Mouse (Mus musculus): ENCODE data around the gene Ift52. TPM values are rescaled to one million over a fixed set of nuclear protein-coding genes. Genes with fewer than 3 reads are reported as not detected.

Ift52 gene
- polyA plus RNA-seq, 1 experiment from 2014 or later: 41.0 TPM

DNA sequence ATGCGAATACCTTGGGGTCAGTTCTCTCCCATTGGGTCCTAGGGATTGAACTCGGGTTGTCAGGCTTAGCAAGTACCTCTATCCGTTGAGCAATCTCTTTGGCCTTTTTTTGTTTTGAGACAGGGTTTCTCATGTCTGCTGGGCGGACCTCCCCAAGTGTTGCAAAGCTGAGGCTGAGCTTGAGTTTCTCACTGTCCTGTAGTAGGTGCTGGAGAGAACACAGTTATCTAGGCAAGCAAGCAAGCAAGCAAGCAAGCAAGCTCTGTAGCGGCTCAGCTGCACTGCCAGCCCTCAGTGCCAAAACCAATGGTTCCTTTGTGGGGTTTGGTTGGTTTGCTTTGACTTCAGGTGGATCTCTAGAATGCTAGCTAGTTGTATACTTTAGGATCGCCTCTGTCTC is 43.5 kb downstream of the Ift52 start:
- Histone ChIP-seq H3K27me3 (ENCODE audit: control insufficient read depth, insufficient read depth, low read depth, low read length) (no peaks in the 10 kb centered on the region), H3K4me2 (ENCODE audit: low read length) (no peak overlapping the region), H3K27ac (ENCODE audit: low read length) (no peak overlapping the region), H3K4me3 (ENCODE audit: low read depth, low read length) (no peak overlapping the region), H3K36me3 (ENCODE audit: control insufficient read depth, insufficient read depth, low read length) (no peaks in the 10 kb centered on the region), H3K9ac (ENCODE audit: low read depth, low read length) (no peak overlapping the region), H3K4me1 (ENCODE audit: control insufficient read depth, insufficient read depth, low read length) (no peaks in the 10 kb centered on the region), H3K9me3 (replicated peaks; ENCODE audit: control insufficient read depth, low read length, poor library complexity, severe bottlenecking) (no peaks in the 10 kb centered on the region)
- ATAC-seq: no peak
- WGBS: 80% methylated on average over 6 of the region's 6 CpGs

- Histone ChIP-seq H3K4me3 (ENCODE audit: low read depth, low read length) (no peak overlapping the region), H3K4me2 (ENCODE audit: low read length) (no peak overlapping the region), H3K9ac (ENCODE audit: low read depth, low read length) (no peak overlapping the region), H3K36me3 (ENCODE audit: control insufficient read depth, insufficient read depth, low read length) (no peaks in the 10 kb centered on the region), H3K27me3 (ENCODE audit: control insufficient read depth, insufficient read depth, low read depth, low read length) (no peaks in the 10 kb centered on the region), H3K4me1 (ENCODE audit: control insufficient read depth, insufficient read depth, low read length) (no peaks in the 10 kb centered on the region), H3K27ac (ENCODE audit: low read length) (no peak overlapping the region), H3K9me3 (replicated peaks; ENCODE audit: control insufficient read depth, low read length, poor library complexity, severe bottlenecking) (no peaks in the 10 kb centered on the region)
- ATAC-seq: no peak
- 82% methylated on average over 8 of the region's 8 CpGs for WGBS
Observed at GRCm38 (mm10) chr2:163061203-163062118, 44.3 kb downstream of the Ift52 start.

DNA sequence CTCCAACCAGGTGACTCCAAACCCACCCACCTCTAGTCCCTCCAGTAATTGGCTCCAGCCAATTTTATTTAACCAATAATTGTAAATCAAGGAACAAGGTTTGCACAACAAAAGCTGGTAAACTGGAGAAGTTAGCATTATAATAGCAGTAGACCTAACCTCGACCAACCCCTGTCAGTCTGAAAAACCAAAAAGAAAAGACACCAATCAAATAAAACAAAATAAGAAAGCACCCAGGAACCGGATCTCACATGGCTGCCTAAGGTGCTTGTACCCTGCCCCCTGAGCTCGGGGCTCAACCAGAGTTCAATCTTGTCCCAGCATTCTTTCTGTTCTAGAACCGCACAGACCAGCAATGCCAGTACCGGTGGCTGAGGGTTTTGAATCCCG is 45.0 kb downstream of the Ift52 start:
- WGBS: 75% methylated on average over 6 of the region's 6 CpGs
- ATAC-seq: no peak

GRCm38 (mm10) chr2:163066326-163066725 is 49.2 kb downstream of the Ift52 start:
- WGBS: 92% methylated on average over 6 of the region's 6 CpGs
- Histone ChIP-seq H3K27me3 (ENCODE audit: control insufficient read depth, insufficient read depth, low read depth, low read length) (no peaks in the 10 kb centered on the region), H3K36me3 (ENCODE audit: control insufficient read depth, insufficient read depth, low read length) (no peaks in the 10 kb centered on the region), H3K4me1 (ENCODE audit: control insufficient read depth, insufficient read depth, low read length) (no peaks in the 10 kb centered on the region), H3K9ac (ENCODE audit: low read depth, low read length) (no peak overlapping the region), H3K27ac (ENCODE audit: low read length) (no peak overlapping the region), H3K4me3 (ENCODE audit: low read depth, low read length) (no peak overlapping the region), H3K4me2 (ENCODE audit: low read length) (no peak overlapping the region), H3K9me3 (replicated peaks; ENCODE audit: control insufficient read depth, low read length, poor library complexity, severe bottlenecking) (no peaks in the 10 kb centered on the region)
- ATAC-seq: no peak

More for the DNA sequence above, 45.0 kb downstream of the Ift52 start:
- Histone ChIP-seq H3K27me3 (ENCODE audit: control insufficient read depth, insufficient read depth, low read depth, low read length) (no peaks in the 10 kb centered on the region), H3K9me3 (replicated peaks; ENCODE audit: control insufficient read depth, low read length, poor library complexity, severe bottlenecking) (no peaks in the 10 kb centered on the region), H3K36me3 (ENCODE audit: control insufficient read depth, insufficient read depth, low read length) (no peaks in the 10 kb centered on the region), H3K27ac (ENCODE audit: low read length) (no peak overlapping the region), H3K4me2 (ENCODE audit: low read length) (no peak overlapping the region), H3K4me1 (ENCODE audit: control insufficient read depth, insufficient read depth, low read length) (no peaks in the 10 kb centered on the region), H3K9ac (ENCODE audit: low read depth, low read length) (no peak overlapping the region), H3K4me3 (ENCODE audit: low read depth, low read length) (no peak overlapping the region)

- H3K27me3 ChIP-seq (ENCODE audit: control insufficient read depth, insufficient read depth, low read depth, low read length): no peaks in the 10 kb centered on the region
- H3K9ac ChIP-seq (ENCODE audit: low read depth, low read length): no peak overlapping the region
- no peak overlapping the region for H3K27ac ChIP-seq (ENCODE audit: low read length)
- H3K9me3 ChIP-seq (replicated peaks; ENCODE audit: control insufficient read depth, low read length, poor library complexity, severe bottlenecking): no peaks in the 10 kb centered on the region
- H3K4me1 ChIP-seq (ENCODE audit: control insufficient read depth, insufficient read depth, low read length): no peaks in the 10 kb centered on the region
- 89% methylated on average over 1 of the region's 1 CpGs for WGBS
- no peaks in the 10 kb centered on the region for H3K36me3 ChIP-seq (ENCODE audit: control insufficient read depth, insufficient read depth, low read length)
- H3K4me2 ChIP-seq (ENCODE audit: low read length): no peak overlapping the region
- ATAC-seq: no peak
- H3K4me3 ChIP-seq (ENCODE audit: low read depth, low read length): no peak overlapping the region
Observed at GRCm38 (mm10) chr2:163067233-163067632, 50.1 kb downstream of the Ift52 start.

DNA sequence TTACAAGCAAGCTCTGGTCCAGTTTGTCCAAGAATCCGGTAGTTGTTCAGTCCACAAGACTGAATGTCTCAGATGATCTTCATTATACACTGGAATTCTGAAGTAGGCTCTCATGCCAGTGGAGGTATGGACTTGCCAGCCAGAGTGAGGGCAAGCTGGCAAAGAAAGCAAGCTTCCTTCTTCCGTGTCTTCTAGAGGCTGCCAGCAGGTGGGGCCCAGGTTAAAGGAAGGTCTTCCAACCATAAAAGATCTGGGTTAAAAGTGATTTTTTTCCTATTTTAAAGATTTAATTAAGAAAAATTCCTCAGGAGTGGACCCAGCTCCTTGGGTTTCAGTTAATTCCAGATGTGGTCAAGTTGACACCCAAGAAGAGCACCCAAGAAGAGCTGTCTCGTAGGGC is 53.1 kb downstream of the Ift52 start:
- Histone ChIP-seq H3K9me3 (replicated peaks; ENCODE audit: control insufficient read depth, low read length, poor library complexity, severe bottlenecking) (no peaks in the 10 kb centered on the region), H3K9ac (ENCODE audit: low read depth, low read length) (no peak overlapping the region), H3K27ac (ENCODE audit: low read length) (no peak overlapping the region), H3K27me3 (ENCODE audit: control insufficient read depth, insufficient read depth, low read depth, low read length) (no peaks in the 10 kb centered on the region), H3K4me1 (ENCODE audit: control insufficient read depth, insufficient read depth, low read length) (no peaks in the 10 kb centered on the region), H3K36me3 (ENCODE audit: control insufficient read depth, insufficient read depth, low read length) (no peaks in the 10 kb centered on the region), H3K4me2 (ENCODE audit: low read length) (no peak overlapping the region), H3K4me3 (ENCODE audit: low read depth, low read length) (no peak overlapping the region)
- no peak for ATAC-seq
- 89% methylated on average over 3 of the region's 3 CpGs for WGBS

GRCm38 (mm10) chr2:163071590-163071989 is 54.4 kb downstream of the Ift52 start:
- Histone ChIP-seq H3K36me3 (ENCODE audit: control insufficient read depth, insufficient read depth, low read length) (no peaks in the 10 kb centered on the region), H3K27me3 (ENCODE audit: control insufficient read depth, insufficient read depth, low read depth, low read length) (no peaks in the 10 kb centered on the region), H3K4me2 (ENCODE audit: low read length) (no peak overlapping the region), H3K4me1 (ENCODE audit: control insufficient read depth, insufficient read depth, low read length) (no peaks in the 10 kb centered on the region), H3K4me3 (ENCODE audit: low read depth, low read length) (no peak overlapping the region), H3K9ac (ENCODE audit: low read depth, low read length) (no peak overlapping the region), H3K27ac (ENCODE audit: low read length) (no peak overlapping the region), H3K9me3 (replicated peaks; ENCODE audit: control insufficient read depth, low read length, poor library complexity, severe bottlenecking) (no peaks in the 10 kb centered on the region)
- ATAC-seq: no peak
- WGBS: 91% methylated on average over 3 of the region's 3 CpGs

GRCm38 (mm10) chr2:163073023-163073757 is 56.0 kb downstream of the Ift52 start:
- 92% methylated on average over 9 of the region's 9 CpGs for WGBS
- no peak for ATAC-seq
- no peaks in the 10 kb centered on the region for H3K27me3 ChIP-seq (ENCODE audit: control insufficient read depth, insufficient read depth, low read depth, low read length)

GRCm38 (mm10) chr2:163074006-163074405 is 56.9 kb downstream of the Ift52 start:
- Histone ChIP-seq H3K4me2 (ENCODE audit: low read length) (no peak overlapping the region), H3K4me3 (ENCODE audit: low read depth, low read length) (no peak overlapping the region), H3K27ac (ENCODE audit: low read length) (no peak overlapping the region), H3K36me3 (ENCODE audit: control insufficient read depth, insufficient read depth, low read length) (no peaks in the 10 kb centered on the region), H3K9me3 (replicated peaks; ENCODE audit: control insufficient read depth, low read length, poor library complexity, severe bottlenecking) (no peaks in the 10 kb centered on the region), H3K9ac (ENCODE audit: low read depth, low read length) (no peak overlapping the region), H3K27me3 (ENCODE audit: control insufficient read depth, insufficient read depth, low read depth, low read length) (no peaks in the 10 kb centered on the region), H3K4me1 (ENCODE audit: control insufficient read depth, insufficient read depth, low read length) (no peaks in the 10 kb centered on the region)
- 81% methylated on average over 7 of the region's 7 CpGs for WGBS
- ATAC-seq: no peak

More at GRCm38 (mm10) chr2:163073023-163073757, 56.0 kb downstream of the Ift52 start:
- Histone ChIP-seq H3K9me3 (replicated peaks; ENCODE audit: control insufficient read depth, low read length, poor library complexity, severe bottlenecking) (no peaks in the 10 kb centered on the region), H3K9ac (ENCODE audit: low read depth, low read length) (no peak overlapping the region), H3K4me1 (ENCODE audit: control insufficient read depth, insufficient read depth, low read length) (no peaks in the 10 kb centered on the region), H3K36me3 (ENCODE audit: control insufficient read depth, insufficient read depth, low read length) (no peaks in the 10 kb centered on the region), H3K4me2 (ENCODE audit: low read length) (no peak overlapping the region), H3K27ac (ENCODE audit: low read length) (no peak overlapping the region), H3K4me3 (ENCODE audit: low read depth, low read length) (no peak overlapping the region)
